Mouse (Mus musculus) B cell, adult (primary cell): ENCODE results near the gene Tfap2e. TPM values are rescaled to one million over a fixed set of nuclear protein-coding genes. Genes with fewer than 3 reads are reported as not detected.

ENCODE experiments used
- total RNA-seq: library from RNA; stranded (reverse); gene quantifications from 4 replicates; pipeline ENCODE4 v1.2.4, GENCODE M21; 2023; ENCODE audit not compliant: inconsistent age

Gene Tfap2e
- not detected in 4 replicates for total RNA-seq

GRCm38 (mm10) chr4:126736001-126736414 lies at the start of gene Tfap2e:
Gene Tfap2e, minus strand, starts transcription at chr4:126736240.

GRCm38 (mm10) chr4:126753268-126754230 lies 17.5 kb upstream of the Tfap2e start, which contains the start of the genes Ncdn and AU040320:
Gene Ncdn, minus strand, starts transcription at chr4:126753438.
Gene AU040320, plus strand, starts transcription at chr4:126753544.

GRCm38 (mm10) chr4:126677054-126678003 lies 58.7 kb downstream of the Tfap2e start, which contains the start of gene Psmb2:
Gene Psmb2, plus strand, starts transcription at chr4:126677630.

Other genes with a start within 250 kb of the Tfap2e start
- 8.6 to 11.2 TPM (median 9.5 TPM) in 4 replicates for gene Ago4, start 202.8 kb downstream of the Tfap2e start, total RNA-seq
- gene Clspn, start 179.3 kb downstream of the Tfap2e start, total RNA-seq, result 11.4 to 16.4 TPM (median 13.6 TPM) in 4 replicates
- 0.64 to 1.1 TPM (median 0.77 TPM) in 4 replicates for gene 5730409E04Rik, start 126.4 kb downstream of the Tfap2e start, total RNA-seq
- 85.8 to 97.3 TPM (median 95.7 TPM) in 4 replicates for gene Psmb2, start 58.6 kb downstream of the Tfap2e start, total RNA-seq
- gene Ncdn, start 17.2 kb upstream of the Tfap2e start, total RNA-seq, result 29.1 to 34.0 TPM (median 30.8 TPM) in 4 replicates
- gene AU040320, start 17.3 kb upstream of the Tfap2e start, total RNA-seq, result 44.3 to 55.1 TPM (median 50.5 TPM) in 4 replicates
- 33.2 to 52.3 TPM (median 38.8 TPM) in 4 replicates for gene Zmym4, start 231.9 kb upstream of the Tfap2e start, total RNA-seq